Mouse (Mus musculus): Measurements from ENCODE around the gene Fggy. TPM values are rescaled to one million over a fixed set of nuclear protein-coding genes. Genes with fewer than 3 reads are reported as not detected.

Fggy gene
- polyA plus RNA-seq, 1 experiment: 10.8 TPM

DNA sequence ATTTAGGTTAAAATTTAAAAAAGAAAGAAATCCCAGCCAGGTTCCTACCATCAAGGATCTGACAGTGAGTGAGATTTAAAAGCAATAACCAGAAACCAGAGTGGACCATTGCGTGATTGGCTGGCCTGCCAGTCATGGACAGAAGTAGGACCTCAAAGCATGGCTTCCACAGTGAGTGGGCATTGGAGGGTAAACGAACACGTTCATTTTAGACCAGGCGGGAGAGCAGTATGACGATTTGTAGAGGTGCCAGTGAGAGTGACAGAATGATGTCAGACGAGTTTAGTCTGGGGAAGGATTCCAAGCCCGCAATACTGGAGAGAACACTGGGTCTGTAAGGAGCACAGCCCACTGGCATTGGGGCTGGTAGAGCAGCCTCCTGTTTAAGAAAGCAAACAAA is 305.0 kb downstream of the Fggy start:
- Histone ChIP-seq H3K4me3 (ENCODE audit: insufficient read depth, poor library complexity, severe bottlenecking) (no peak overlapping the region), H3K36me3 (ENCODE audit: control insufficient read depth, insufficient read depth) (no peaks in the 10 kb centered on the region), H3ac (ENCODE audit: control insufficient read depth, insufficient read length, low read depth) (no peak overlapping the region), H3K27me3 (ENCODE audit: control insufficient read depth, insufficient read depth, insufficient read length) (no peaks in the 10 kb centered on the region), H3K79me2 (ENCODE audit: control insufficient read depth, insufficient read depth) (no peaks in the 10 kb centered on the region), H3K79me3 (ENCODE audit: low read depth) (no peaks in the 10 kb centered on the region)
- no peak for TF ChIP-seq USF1 (IDR thresholded peaks at IDR 0.05; ENCODE audit: low read depth)
- TF ChIP-seq CTCF (IDR thresholded peaks at IDR 0.05; ENCODE audit: control insufficient read depth, insufficient read depth, insufficient read length): no peak
- TF ChIP-seq MAX (IDR thresholded peaks at IDR 0.05): no peak
- TF ChIP-seq CEBPB (IDR thresholded peaks at IDR 0.05; ENCODE audit: low read depth): no peak
- no peak for TF ChIP-seq FOSL1 (IDR thresholded peaks at IDR 0.05; ENCODE audit: insufficient read depth, low read length, poor library complexity, severe bottlenecking)
- no peak for TF ChIP-seq MYOD1 (IDR thresholded peaks at IDR 0.05; ENCODE audit: control insufficient read depth, insufficient read length, low read depth)
- TF ChIP-seq MYOG (IDR thresholded peaks at IDR 0.05; ENCODE audit: control insufficient read depth, extremely low read depth, insufficient read length): no peak

- Histone ChIP-seq H3K4me3 (ENCODE audit: insufficient read depth, poor library complexity, severe bottlenecking) (no peak overlapping the region), H3ac (ENCODE audit: control insufficient read depth, insufficient read length, low read depth) (no peak overlapping the region), H3K79me3 (ENCODE audit: low read depth) (no peaks in the 10 kb centered on the region), H3K36me3 (ENCODE audit: control insufficient read depth, insufficient read depth) (no peaks in the 10 kb centered on the region), H3K27me3 (ENCODE audit: control insufficient read depth, insufficient read depth, insufficient read length) (no peaks in the 10 kb centered on the region), H3K79me2 (ENCODE audit: control insufficient read depth, insufficient read depth) (no peaks in the 10 kb centered on the region)
- TF ChIP-seq MYOD1 (IDR thresholded peaks at IDR 0.05; ENCODE audit: control insufficient read depth, insufficient read length, low read depth) (no peak), FOSL1 (IDR thresholded peaks at IDR 0.05; ENCODE audit: insufficient read depth, low read length, poor library complexity, severe bottlenecking) (no peak), MYOG (IDR thresholded peaks at IDR 0.05; ENCODE audit: control insufficient read depth, extremely low read depth, insufficient read length) (no peak), MAX (IDR thresholded peaks at IDR 0.05) (no peak), USF1 (IDR thresholded peaks at IDR 0.05; ENCODE audit: low read depth) (no peak), CTCF (IDR thresholded peaks at IDR 0.05; ENCODE audit: control insufficient read depth, insufficient read depth, insufficient read length) (no peak), CEBPB (IDR thresholded peaks at IDR 0.05; ENCODE audit: low read depth) (no peak)
These were observed 305.6 kb downstream of the Fggy start for GRCm38 (mm10) chr4:95862781-95863499.

GRCm38 (mm10) chr4:95863500-95863803 is 306.1 kb downstream of the Fggy start:
- no peak overlapping the region for H3K4me3 ChIP-seq (ENCODE audit: insufficient read depth, poor library complexity, severe bottlenecking)
- no peaks in the 10 kb centered on the region for H3K36me3 ChIP-seq (ENCODE audit: control insufficient read depth, insufficient read depth)
- no peaks in the 10 kb centered on the region for H3K79me3 ChIP-seq (ENCODE audit: low read depth)
- H3ac ChIP-seq (ENCODE audit: control insufficient read depth, insufficient read length, low read depth): no peak overlapping the region
- H3K79me2 ChIP-seq (ENCODE audit: control insufficient read depth, insufficient read depth): no peaks in the 10 kb centered on the region
- TF ChIP-seq MYOD1 (IDR thresholded peaks at IDR 0.05; ENCODE audit: control insufficient read depth, insufficient read length, low read depth) (no peak), FOSL1 (IDR thresholded peaks at IDR 0.05; ENCODE audit: insufficient read depth, low read length, poor library complexity, severe bottlenecking) (no peak), CEBPB (IDR thresholded peaks at IDR 0.05; ENCODE audit: low read depth) (no peak), USF1 (IDR thresholded peaks at IDR 0.05; ENCODE audit: low read depth) (no peak), CTCF (IDR thresholded peaks at IDR 0.05; ENCODE audit: control insufficient read depth, insufficient read depth, insufficient read length) (no peak), MAX (IDR thresholded peaks at IDR 0.05) (no peak), MYOG (IDR thresholded peaks at IDR 0.05; ENCODE audit: control insufficient read depth, extremely low read depth, insufficient read length) (no peak)
- no peaks in the 10 kb centered on the region for H3K27me3 ChIP-seq (ENCODE audit: control insufficient read depth, insufficient read depth, insufficient read length)

- TF ChIP-seq CEBPB (IDR thresholded peaks at IDR 0.05; ENCODE audit: low read depth) (no peak), MYOD1 (IDR thresholded peaks at IDR 0.05; ENCODE audit: control insufficient read depth, insufficient read length, low read depth) (peak; percentile 39)
- no peaks in the 10 kb centered on the region for H3K36me3 ChIP-seq (ENCODE audit: control insufficient read depth, insufficient read depth)
- no peaks in the 10 kb centered on the region for H3K79me3 ChIP-seq (ENCODE audit: low read depth)
- no peaks in the 10 kb centered on the region for H3K79me2 ChIP-seq (ENCODE audit: control insufficient read depth, insufficient read depth)
- H3ac ChIP-seq (ENCODE audit: control insufficient read depth, insufficient read length, low read depth): no peak overlapping the region
- no peaks in the 10 kb centered on the region for H3K27me3 ChIP-seq (ENCODE audit: control insufficient read depth, insufficient read depth, insufficient read length)
- H3K4me3 ChIP-seq (ENCODE audit: insufficient read depth, poor library complexity, severe bottlenecking): no peak overlapping the region
These were observed 307.9 kb downstream of the Fggy start for GRCm38 (mm10) chr4:95865251-95865650.

DNA sequence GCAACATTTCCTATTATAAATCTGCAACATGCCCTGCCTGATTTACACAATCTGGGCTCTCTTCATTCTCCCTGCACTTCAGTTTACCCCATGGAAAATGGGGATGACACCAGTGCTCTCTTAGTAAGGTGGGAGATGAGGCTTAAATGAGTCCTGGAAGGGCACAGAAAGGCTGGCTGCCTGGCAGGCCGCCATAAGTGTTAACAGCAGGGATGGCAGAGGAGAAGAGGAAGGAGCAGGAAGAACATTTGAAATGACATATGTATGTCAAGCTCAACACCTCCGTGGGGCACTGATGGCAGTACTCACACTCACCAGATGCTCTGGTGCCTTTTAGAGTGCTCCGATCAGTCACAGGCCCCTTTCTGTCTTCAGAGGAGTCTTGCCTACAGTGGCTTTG is 308.6 kb downstream of the Fggy start:
- no peaks in the 10 kb centered on the region for H3K36me3 ChIP-seq (ENCODE audit: control insufficient read depth, insufficient read depth)
- no peaks in the 10 kb centered on the region for H3K79me2 ChIP-seq (ENCODE audit: control insufficient read depth, insufficient read depth)
- no peaks in the 10 kb centered on the region for H3K79me3 ChIP-seq (ENCODE audit: low read depth)
- H3K27me3 ChIP-seq (ENCODE audit: control insufficient read depth, insufficient read depth, insufficient read length): no peaks in the 10 kb centered on the region
- no peak overlapping the region for H3K4me3 ChIP-seq (ENCODE audit: insufficient read depth, poor library complexity, severe bottlenecking)
- TF ChIP-seq MYOD1 (IDR thresholded peaks at IDR 0.05; ENCODE audit: control insufficient read depth, insufficient read length, low read depth) (no peak), USF1 (IDR thresholded peaks at IDR 0.05; ENCODE audit: low read depth) (no peak), FOSL1 (IDR thresholded peaks at IDR 0.05; ENCODE audit: insufficient read depth, low read length, poor library complexity, severe bottlenecking) (no peak), MYOG (IDR thresholded peaks at IDR 0.05; ENCODE audit: control insufficient read depth, extremely low read depth, insufficient read length) (no peak)
- no peak overlapping the region for H3ac ChIP-seq (ENCODE audit: control insufficient read depth, insufficient read length, low read depth)

DNA sequence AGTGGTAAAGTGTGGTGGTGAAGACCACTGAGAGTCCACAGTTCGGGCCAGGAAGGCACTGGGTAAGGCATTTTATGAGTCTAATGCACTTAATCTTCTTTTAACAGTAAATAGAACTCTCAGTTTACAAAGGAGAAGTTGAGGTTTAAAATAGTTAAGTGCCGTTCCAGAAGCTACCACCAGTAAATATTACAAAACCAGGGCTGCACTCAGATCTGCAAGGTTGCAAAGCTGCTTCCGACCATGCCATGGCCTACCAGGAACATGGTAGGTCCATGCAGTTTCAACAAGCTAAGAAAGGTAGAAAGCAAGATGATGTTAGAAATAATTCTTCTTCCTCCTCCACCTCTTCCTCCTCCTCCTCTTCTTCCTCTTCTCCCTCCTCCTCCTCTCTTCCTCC is 309.8 kb downstream of the Fggy start:
- H3K4me3 ChIP-seq (ENCODE audit: insufficient read depth, poor library complexity, severe bottlenecking): no peak overlapping the region
- no peak for TF ChIP-seq MYOG (IDR thresholded peaks at IDR 0.05; ENCODE audit: control insufficient read depth, extremely low read depth, insufficient read length)
- no peak for TF ChIP-seq FOSL1 (IDR thresholded peaks at IDR 0.05; ENCODE audit: insufficient read depth, low read length, poor library complexity, severe bottlenecking)
- no peak for TF ChIP-seq MAX (IDR thresholded peaks at IDR 0.05)
- TF ChIP-seq USF1 (IDR thresholded peaks at IDR 0.05; ENCODE audit: low read depth): no peak
- TF ChIP-seq CTCF (IDR thresholded peaks at IDR 0.05; ENCODE audit: control insufficient read depth, insufficient read depth, insufficient read length): no peak
- no peak for TF ChIP-seq CEBPB (IDR thresholded peaks at IDR 0.05; ENCODE audit: low read depth)
- no peak for TF ChIP-seq MYOD1 (IDR thresholded peaks at IDR 0.05; ENCODE audit: control insufficient read depth, insufficient read length, low read depth)
- no peak overlapping the region for H3ac ChIP-seq (ENCODE audit: control insufficient read depth, insufficient read length, low read depth)
- H3K36me3 ChIP-seq (ENCODE audit: control insufficient read depth, insufficient read depth): no peaks in the 10 kb centered on the region
- H3K27me3 ChIP-seq (ENCODE audit: control insufficient read depth, insufficient read depth, insufficient read length): no peaks in the 10 kb centered on the region
- no peaks in the 10 kb centered on the region for H3K79me2 ChIP-seq (ENCODE audit: control insufficient read depth, insufficient read depth)
- H3K79me3 ChIP-seq (ENCODE audit: low read depth): no peaks in the 10 kb centered on the region
